Mouse (Mus musculus) heart, embryonic 15.5 days (tissue): ENCODE measurements around the gene Zfp57. TPM values are rescaled to one million over a fixed set of nuclear protein-coding genes. Genes with fewer than 3 reads are reported as not detected.

Source experiments
- ATAC-seq: fragments of 200-750 bp; cut with Nextera tagmentation; replicated peaks from 2 replicates; pipeline ENCODE4 v1.8.0; 2017; ENCODE audit warnings: low read depth, moderate TSS enrichment; ENCODE audit not compliant: insufficient number of reproducible peaks, insufficient read depth, low FRiP score
- H3K27ac ChIP-seq: fragments of 300-500 bp; sonication (generic); 2 replicates; pipeline ENCODE4 v1.5.1; 2015; ENCODE audit warnings: mild to moderate bottlenecking, inconsistent platforms
- H3K27me3 ChIP-seq: fragments of 300-500 bp; sonication (generic); 2 replicates; pipeline ENCODE4 v1.6.1; 2015; ENCODE audit warnings: inconsistent platforms
- H3K36me3 ChIP-seq: fragments of 300-500 bp; sonication (generic); 2 replicates; pipeline ENCODE4 v1.6.1; 2015; ENCODE audit warnings: mild to moderate bottlenecking, inconsistent platforms
- H3K4me1 ChIP-seq: fragments of 300-500 bp; sonication (generic); replicated peaks from 2 replicates; pipeline ENCODE4 v1.6.1; 2015; ENCODE audit warnings: inconsistent platforms
- H3K4me2 ChIP-seq: fragments of 300-500 bp; sonication (generic); 2 replicates; pipeline ENCODE4 v1.6.1; 2015; ENCODE audit warnings: inconsistent platforms, mild to moderate bottlenecking, moderate library complexity
- H3K4me3 ChIP-seq: fragments of 300-500 bp; sonication (generic); 2 replicates; pipeline ENCODE4 v1.5.1; 2015; ENCODE audit warnings: mild to moderate bottlenecking, inconsistent platforms
- H3K9ac ChIP-seq: fragments of 300-500 bp; sonication (generic); 2 replicates; pipeline ENCODE4 v1.6.1; 2015; ENCODE audit warnings: mild to moderate bottlenecking, inconsistent platforms
- H3K9me3 ChIP-seq: fragments of 300-500 bp; sonication (generic); replicated peaks from 2 replicates; pipeline ENCODE4 v1.6.1; 2016; ENCODE audit warnings: inconsistent platforms
- WGBS: fragments of 180-500 bp; shearing (Covaris S2); methylation state at CpG from one replicate; pipeline ENCODE4 v1.1.7; 2015; ENCODE audit warnings: mixed read lengths; 5-methylcytosine and 5-hydroxymethylcytosine counted together
- polyA plus RNA-seq: library from polyadenylated mRNA; unstranded; fragments of >200 nt; fragmentation: Nextera tagmentation; extraction: Ambion mirVana; gene quantifications from 2 replicates; pipeline ENCODE4 v1.2.1, GENCODE M21; 2015

The Zfp57 gene
- polyA plus RNA-seq, result 32.4 and 40.4 TPM in 2 replicates

DNA sequence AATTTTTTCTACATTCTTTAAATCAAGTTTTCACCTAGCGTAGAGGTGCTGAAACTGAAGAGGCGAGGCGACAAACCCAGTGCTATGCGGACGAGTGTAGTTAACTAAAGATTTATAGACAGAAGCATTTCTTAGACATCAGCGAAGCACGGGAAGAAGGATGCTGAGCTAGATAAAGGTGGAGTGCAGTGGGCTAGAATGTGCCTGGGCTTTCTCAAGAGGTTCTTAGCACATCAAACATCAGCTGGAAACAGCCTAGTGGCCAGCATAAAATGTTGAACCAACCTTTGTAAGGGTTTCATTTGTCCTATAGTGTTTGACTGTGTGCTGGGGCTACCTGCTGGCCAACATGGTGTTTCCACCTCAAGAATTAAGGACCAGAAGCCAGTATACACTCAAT, at the start of gene Zfp57:
Gene Zfp57, plus strand, starts transcription at position 301 of the 400 bp plus-strand sequence.
- Histone ChIP-seq H3K4me1 (0 out of 2 replicates have a peak, but pooled peaks cover 5% of the 10 kb centered on the region), H3K36me3 (no peaks in the 10 kb centered on the region), H3K9ac (no peak within 1 kb of the TSS), H3K9me3 (no peaks in the 10 kb centered on the region), H3K4me2 (peak within 1 kb of the TSS; percentile 95), H3K27ac (no peak within 1 kb of the TSS), H3K27me3 (no peaks in the 10 kb centered on the region), H3K4me3 (peak within 1 kb of the TSS; percentile 71)
- no peak for ATAC-seq
- 86% methylated on average over 7 of the region's 7 CpGs for WGBS

DNA sequence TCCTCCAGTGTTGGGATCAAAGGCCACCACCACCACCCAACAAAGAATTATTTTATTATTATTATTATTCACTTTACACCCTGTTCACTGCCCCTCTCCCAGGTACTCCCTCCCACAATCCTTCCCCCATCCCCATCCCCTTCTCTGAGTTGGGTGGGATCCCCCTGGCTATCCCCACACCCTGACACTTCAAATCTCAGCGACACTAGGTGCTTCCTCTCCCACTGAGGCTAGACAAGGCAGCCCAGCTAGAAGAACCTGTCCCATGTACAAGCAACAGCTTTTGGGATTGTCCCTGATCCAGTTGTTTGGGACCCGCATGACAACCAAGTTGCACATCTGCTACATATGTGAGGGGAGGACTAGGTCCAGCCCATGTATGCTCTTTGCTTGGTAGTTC, 48.3 kb upstream of the Zfp57 start:
- no peaks in the 10 kb centered on the region for H3K9me3 ChIP-seq

DNA sequence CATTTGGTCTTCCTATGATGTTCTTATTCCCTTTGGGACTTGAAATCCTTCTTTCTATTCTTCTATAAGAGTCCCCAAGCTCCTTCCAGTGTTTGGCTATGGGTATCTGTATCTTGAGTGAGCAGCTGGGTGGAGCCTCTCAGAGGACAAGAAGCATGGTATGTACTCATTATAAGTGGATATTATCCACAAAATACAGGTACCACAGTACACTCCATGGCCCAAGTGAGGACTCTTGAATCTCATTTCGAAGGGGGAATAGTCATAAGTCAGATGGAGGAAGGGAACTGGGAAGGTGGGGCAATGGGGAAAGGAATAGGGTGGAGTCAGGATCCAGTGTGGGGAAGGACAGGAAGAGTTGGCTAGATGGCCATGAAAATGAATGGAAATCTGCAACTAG, 47.9 kb upstream of the Zfp57 start:
- no peak overlapping the region for H3K27ac ChIP-seq
- 88% methylated on average over 1 of the region's 1 CpGs for WGBS
- H3K9ac ChIP-seq, result no peak overlapping the region
- no peak overlapping the region for H3K4me3 ChIP-seq
- H3K4me1 ChIP-seq, result peaks cover 16% of the 10 kb centered on the region
- no peaks in the 10 kb centered on the region for H3K9me3 ChIP-seq
- no peaks in the 10 kb centered on the region for H3K27me3 ChIP-seq
- peaks cover 26% of the 10 kb centered on the region for H3K36me3 ChIP-seq
- no peak overlapping the region for H3K4me2 ChIP-seq
- ATAC-seq, result no peak

More for the DNA sequence above, 48.3 kb upstream of the Zfp57 start:
- 75% methylated on average over 2 of the region's 2 CpGs for WGBS
- peaks cover 15% of the 10 kb centered on the region for H3K4me1 ChIP-seq
- H3K4me2 ChIP-seq, result no peak overlapping the region
- H3K27me3 ChIP-seq, result peaks cover under 1% of the 10 kb centered on the region; the same call in 1 of the 2 replicates
- H3K4me3 ChIP-seq, result no peak overlapping the region
- H3K9ac ChIP-seq, result no peak overlapping the region
- ATAC-seq, result no peak
- H3K36me3 ChIP-seq, result peaks cover 26% of the 10 kb centered on the region
- no peak overlapping the region for H3K27ac ChIP-seq

DNA sequence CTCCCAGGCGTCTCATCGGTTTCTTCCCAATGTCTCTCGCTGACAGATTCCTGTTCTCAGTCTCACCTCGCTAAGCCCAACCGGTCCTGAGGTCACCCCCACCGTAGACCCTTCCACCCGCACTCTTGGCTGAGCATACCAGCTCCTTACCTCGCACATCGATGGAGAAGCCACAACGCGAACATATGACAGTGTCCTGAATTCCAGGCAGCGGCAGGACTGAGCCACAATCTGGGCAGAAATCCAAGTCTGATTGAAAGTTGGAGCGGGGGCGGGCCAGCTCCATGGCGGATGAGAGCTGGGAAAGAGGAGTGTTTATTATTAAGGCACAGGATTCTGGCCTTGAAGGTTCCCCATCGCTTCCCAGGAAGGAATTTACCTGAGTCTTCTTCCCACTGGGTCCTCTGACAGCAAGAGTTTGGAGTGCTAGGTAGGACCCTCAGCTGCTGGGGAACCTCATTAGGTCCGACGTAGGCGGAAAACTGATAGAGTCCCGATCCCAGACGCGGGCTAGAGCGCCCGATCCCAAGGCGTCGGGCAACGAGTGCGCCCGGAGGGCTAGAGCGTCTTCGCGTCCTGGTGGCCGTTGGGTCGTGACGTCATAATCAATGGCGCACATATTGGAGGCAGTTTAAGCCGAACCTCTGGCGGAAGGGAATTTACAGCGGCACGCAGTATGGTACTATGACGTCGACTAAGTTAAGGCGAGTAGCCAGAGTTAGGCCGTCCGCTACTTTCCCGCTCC, 42.8 kb upstream of the Zfp57 start, which contains the start of the genes Znrd1 and Znrd1as:
Gene Znrd1, minus strand, starts transcription at position 561 of the 745 bp plus-strand sequence.
Gene Znrd1as, plus strand, starts transcription at position 594 of the 745 bp plus-strand sequence.
- H3K36me3 ChIP-seq, result peaks cover 16% of the 10 kb centered on the region
- H3K9ac ChIP-seq, result peak within 1 kb of the TSS; percentile 79
- peak within 1 kb of the TSS; percentile 87 for H3K27ac ChIP-seq
- under 1% methylated on average over 46 of the region's 46 CpGs for WGBS
- H3K4me1 ChIP-seq, result peaks cover 14% of the 10 kb centered on the region
- peak within 1 kb of the TSS; percentile 76 for H3K4me3 ChIP-seq
- no peaks in the 10 kb centered on the region for H3K27me3 ChIP-seq
- H3K9me3 ChIP-seq, result no peaks in the 10 kb centered on the region
- peak within 1 kb of the TSS; percentile 83 for H3K4me2 ChIP-seq
- peak; percentile 96 for ATAC-seq

DNA sequence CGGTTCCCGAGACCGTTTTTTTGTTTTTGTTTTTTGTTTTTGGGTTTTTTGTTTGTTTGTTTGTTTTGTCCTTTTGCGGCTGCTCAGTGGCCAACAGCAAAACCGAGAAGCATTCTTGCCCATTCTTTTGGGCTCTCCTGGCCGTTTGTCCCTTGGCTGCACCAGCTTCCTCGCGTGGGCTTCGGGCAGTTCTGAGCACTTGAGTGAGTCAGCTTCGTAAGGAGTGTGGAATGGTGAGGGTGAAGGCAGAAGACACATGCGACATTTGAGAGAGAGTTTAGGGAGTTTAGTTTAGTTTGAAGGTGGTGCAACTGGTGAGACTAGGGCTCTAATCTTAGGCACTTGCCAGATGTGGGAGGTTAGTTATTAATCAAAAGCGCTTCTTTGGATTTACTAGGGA, 42.1 kb upstream of the Zfp57 start:
- Histone ChIP-seq H3K4me2 (peak overlapping the region; percentile 83), H3K36me3 (peaks cover 16% of the 10 kb centered on the region), H3K4me1 (peaks cover 14% of the 10 kb centered on the region), H3K9ac (peak overlapping the region; percentile 69), H3K27me3 (no peaks in the 10 kb centered on the region), H3K4me3 (peak overlapping the region; percentile 76), H3K9me3 (no peaks in the 10 kb centered on the region), H3K27ac (peak overlapping the region; percentile 87)
- WGBS, result 11% methylated on average over 12 of the region's 12 CpGs
- no peak for ATAC-seq

GRCm38 (mm10) chr17:36961125-36961524, 39.8 kb upstream of the Zfp57 start:
- 60% methylated on average over 1 of the region's 1 CpGs for whole genome bisulfite sequencing
- Histone ChIP-seq H3K9me3 (no peaks in the 10 kb centered on the region), H3K4me1 (peaks cover 14% of the 10 kb centered on the region), H3K4me2 (no peak overlapping the region), H3K27ac (no peak overlapping the region), H3K4me3 (no peak overlapping the region), H3K27me3 (no peaks in the 10 kb centered on the region), H3K36me3 (peaks cover 4% of the 10 kb centered on the region), H3K9ac (no peak overlapping the region)
- no peak for ATAC-seq

DNA sequence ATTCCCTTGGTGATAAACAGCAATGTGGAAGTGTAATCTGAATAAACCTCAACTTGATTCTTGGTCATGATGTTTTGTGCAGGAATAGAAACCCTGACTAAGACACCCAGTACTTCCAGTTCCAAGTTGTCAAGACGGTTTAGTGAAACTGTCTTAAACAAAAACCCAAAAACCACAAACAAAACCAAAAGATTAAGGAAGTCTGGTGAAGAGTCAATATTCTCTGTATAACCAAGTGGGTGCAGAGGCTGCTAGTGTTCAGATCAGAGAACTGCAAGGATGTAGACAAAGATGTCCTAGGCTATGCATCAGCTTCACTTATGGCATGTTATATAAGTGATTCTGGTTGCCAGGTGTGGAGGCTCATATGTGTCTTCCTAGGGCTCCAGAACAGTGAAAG, 34.1 kb upstream of the Zfp57 start:
- no peak for ATAC-seq
- H3K36me3 ChIP-seq, result no peaks in the 10 kb centered on the region
- no peak overlapping the region for H3K4me3 ChIP-seq
- no peak overlapping the region for H3K9ac ChIP-seq
- H3K4me2 ChIP-seq, result no peak overlapping the region
- 70% methylated on average over 1 of the region's 1 CpGs for WGBS
- H3K27ac ChIP-seq, result no peak overlapping the region
- H3K27me3 ChIP-seq, result no peaks in the 10 kb centered on the region
- H3K9me3 ChIP-seq, result no peaks in the 10 kb centered on the region
- no peaks in the 10 kb centered on the region for H3K4me1 ChIP-seq

- WGBS, result 74% methylated on average over 14 of the region's 14 CpGs
- Histone ChIP-seq H3K36me3 (no peaks in the 10 kb centered on the region), H3K4me3 (no peak overlapping the region), H3K27ac (no peak overlapping the region), H3K9me3 (no peaks in the 10 kb centered on the region), H3K4me2 (no peak overlapping the region), H3K9ac (no peak overlapping the region), H3K27me3 (no peaks in the 10 kb centered on the region), H3K4me1 (no peaks in the 10 kb centered on the region)
- ATAC-seq, result no peak
These were observed 30.6 kb upstream of the Zfp57 start for GRCm38 (mm10) chr17:36970316-36970890.

- Histone ChIP-seq H3K27me3 (no peaks in the 10 kb centered on the region), H3K27ac (no peak overlapping the region), H3K9ac (no peak overlapping the region), H3K4me1 (no peaks in the 10 kb centered on the region), H3K36me3 (no peaks in the 10 kb centered on the region), H3K4me3 (no peak overlapping the region), H3K9me3 (no peaks in the 10 kb centered on the region), H3K4me2 (no peak overlapping the region)
- WGBS, result 81% methylated on average over 6 of the region's 6 CpGs
- peak; percentile 20; the same call in 1 of the 2 replicates for ATAC-seq
These were observed 29.7 kb upstream of the Zfp57 start for GRCm38 (mm10) chr17:36971172-36971850.

- Histone ChIP-seq H3K27ac (no peak overlapping the region), H3K36me3 (no peaks in the 10 kb centered on the region), H3K4me1 (no peaks in the 10 kb centered on the region), H3K9ac (no peak overlapping the region), H3K4me3 (no peak overlapping the region), H3K27me3 (no peaks in the 10 kb centered on the region), H3K9me3 (no peaks in the 10 kb centered on the region), H3K4me2 (no peak overlapping the region)
- no peak for ATAC-seq
- WGBS, result 77% methylated on average over 3 of the region's 3 CpGs
These were observed 28.2 kb upstream of the Zfp57 start for GRCm38 (mm10) chr17:36972791-36973190.

DNA sequence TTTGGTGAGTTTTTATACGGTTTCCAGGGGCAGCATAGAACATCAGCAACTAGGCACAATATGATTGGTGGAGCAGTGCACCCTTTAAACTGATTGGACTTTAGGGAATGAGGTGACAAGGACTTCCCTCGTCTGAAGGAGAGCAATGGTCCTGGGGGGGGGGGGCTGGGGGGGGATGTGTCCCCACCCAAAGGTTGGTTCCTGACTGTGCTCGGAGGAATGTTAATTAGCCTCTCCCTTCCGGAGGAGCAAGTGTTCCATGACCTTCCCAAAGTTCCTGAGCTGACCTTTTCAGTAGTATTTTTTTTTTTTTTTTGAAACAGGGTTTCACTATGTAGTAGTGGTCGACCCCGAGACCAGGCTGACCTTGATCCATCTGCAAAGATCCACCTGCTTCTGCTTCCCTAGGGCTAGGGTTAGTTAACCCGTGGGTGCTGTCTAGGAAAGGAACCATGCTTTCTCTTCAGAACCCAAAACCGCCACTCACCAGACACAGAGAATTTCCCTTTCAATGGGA, 27.6 kb upstream of the Zfp57 start:
- no peaks in the 10 kb centered on the region for H3K27me3 ChIP-seq
- WGBS, result 74% methylated on average over 8 of the region's 8 CpGs

More for the DNA sequence above, 27.6 kb upstream of the Zfp57 start:
- no peak for ATAC-seq
- no peaks in the 10 kb centered on the region for H3K36me3 ChIP-seq
- no peak overlapping the region for H3K4me3 ChIP-seq
- H3K4me2 ChIP-seq, result no peak overlapping the region
- no peak overlapping the region for H3K9ac ChIP-seq
- H3K4me1 ChIP-seq, result no peaks in the 10 kb centered on the region
- H3K27ac ChIP-seq, result no peak overlapping the region
- H3K9me3 ChIP-seq, result no peaks in the 10 kb centered on the region
